Mouse (Mus musculus): ENCODE results near the gene Gpr18.

Gpr18 gene

DNA sequence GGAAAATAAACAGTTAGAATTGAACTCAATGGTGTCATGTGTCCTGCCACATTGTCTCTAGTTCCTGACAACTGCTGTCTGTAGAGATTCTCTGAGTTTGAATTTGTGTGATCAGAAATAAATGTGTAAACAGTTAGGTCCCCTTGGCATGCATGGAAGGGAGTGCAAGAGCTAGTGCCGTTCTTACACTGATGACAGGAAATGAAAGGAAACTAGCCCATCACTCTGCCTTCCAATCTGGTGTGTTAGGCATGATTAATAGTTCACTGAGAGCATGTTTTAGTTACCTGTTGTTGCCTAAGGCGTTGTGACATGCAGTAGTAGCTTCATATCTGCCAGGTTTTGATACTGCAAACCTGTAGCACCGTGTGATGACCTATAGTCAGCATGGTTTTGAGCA, 32.4 kb upstream of the Gpr18 start:
- no peak for DNase-seq

DNA sequence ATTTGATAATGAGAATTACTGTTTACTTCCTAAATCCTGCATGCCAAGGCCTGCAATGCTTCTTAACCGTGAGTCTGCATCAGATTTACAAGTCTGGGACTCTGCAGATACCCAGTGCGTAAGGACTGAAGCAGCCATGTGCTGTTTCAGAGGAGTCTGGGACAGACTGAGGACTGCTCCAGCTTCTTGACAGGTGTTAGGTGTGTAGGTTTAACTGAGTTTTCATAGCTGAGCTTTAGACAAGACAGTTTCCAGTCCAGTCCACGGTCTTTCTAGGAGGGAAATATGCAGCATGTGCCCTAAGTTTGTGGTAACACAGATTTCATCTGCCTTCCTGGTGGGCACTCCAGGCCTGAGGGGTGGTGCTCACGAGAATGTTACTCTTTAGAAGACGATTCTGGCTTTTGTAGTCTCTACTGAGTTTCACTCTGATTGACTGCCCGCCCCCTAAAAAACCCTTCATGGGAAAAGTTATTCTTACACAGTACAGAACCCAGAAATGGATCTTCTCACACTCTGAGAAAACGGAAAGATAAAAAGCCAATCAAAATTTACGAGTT, 31.7 kb upstream of the Gpr18 start:
- no peak for DNase-seq

DNA sequence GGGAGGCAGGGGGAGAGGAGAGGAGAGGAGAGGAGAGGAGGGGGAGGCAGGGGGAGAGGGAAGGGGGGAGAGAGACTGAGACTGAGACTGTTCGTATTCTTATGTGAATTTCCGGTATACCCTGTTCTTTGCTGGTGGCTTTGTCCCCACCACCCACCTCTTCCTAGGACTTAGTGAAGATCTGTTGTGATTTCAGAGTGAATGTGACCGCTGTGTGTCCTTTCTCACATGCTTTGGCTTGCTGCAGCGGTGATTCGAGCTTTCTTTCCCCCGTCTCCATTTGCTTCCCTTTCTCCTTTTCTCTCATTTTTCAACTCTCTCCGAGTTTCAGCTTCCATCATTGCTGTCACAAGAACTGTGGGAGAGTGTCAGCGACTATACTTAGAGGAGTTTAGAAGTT, 31.1 kb upstream of the Gpr18 start:
- DNase-seq: no peak

DNA sequence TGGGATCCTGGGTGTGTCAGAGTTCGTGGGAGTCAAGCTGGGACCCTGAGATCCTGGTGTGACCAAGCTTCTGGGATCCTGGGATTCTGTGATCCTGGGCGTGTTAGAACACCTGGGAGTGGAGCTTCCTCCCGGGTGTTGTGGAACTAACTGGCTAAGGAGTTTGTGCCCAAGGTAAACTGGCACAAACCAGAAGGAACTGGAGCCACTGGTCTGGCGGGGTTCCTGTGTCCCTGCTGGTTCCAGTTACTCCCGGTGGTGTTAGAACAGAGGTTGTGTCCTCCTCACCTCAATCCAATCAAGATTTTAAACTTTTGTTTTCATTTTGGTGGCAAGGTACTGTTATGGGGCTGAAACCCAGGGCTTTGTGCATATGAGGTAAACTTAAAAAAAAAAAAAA, 30.6 kb upstream of the Gpr18 start:
- no peak for DNase-seq

DNA sequence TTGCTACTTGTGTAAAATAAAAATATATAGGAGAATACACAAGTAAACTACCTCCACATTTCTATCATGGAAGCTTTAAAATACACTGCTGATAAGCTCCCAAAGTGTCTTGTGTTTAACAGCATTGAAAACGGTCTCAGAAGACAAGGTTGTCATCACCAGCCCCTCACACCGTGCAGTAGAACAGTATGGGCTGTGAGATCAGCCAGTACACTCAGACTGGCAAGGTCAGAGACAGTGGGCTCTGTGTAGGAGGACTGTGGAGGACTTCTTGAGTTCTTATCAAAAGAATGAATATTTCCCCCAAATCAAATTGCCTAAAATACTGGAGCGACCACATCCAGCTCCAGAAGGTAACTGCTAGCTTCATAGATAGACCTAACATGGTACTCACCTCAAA, 24.0 kb upstream of the Gpr18 start:
- DNase-seq: no peak

DNA sequence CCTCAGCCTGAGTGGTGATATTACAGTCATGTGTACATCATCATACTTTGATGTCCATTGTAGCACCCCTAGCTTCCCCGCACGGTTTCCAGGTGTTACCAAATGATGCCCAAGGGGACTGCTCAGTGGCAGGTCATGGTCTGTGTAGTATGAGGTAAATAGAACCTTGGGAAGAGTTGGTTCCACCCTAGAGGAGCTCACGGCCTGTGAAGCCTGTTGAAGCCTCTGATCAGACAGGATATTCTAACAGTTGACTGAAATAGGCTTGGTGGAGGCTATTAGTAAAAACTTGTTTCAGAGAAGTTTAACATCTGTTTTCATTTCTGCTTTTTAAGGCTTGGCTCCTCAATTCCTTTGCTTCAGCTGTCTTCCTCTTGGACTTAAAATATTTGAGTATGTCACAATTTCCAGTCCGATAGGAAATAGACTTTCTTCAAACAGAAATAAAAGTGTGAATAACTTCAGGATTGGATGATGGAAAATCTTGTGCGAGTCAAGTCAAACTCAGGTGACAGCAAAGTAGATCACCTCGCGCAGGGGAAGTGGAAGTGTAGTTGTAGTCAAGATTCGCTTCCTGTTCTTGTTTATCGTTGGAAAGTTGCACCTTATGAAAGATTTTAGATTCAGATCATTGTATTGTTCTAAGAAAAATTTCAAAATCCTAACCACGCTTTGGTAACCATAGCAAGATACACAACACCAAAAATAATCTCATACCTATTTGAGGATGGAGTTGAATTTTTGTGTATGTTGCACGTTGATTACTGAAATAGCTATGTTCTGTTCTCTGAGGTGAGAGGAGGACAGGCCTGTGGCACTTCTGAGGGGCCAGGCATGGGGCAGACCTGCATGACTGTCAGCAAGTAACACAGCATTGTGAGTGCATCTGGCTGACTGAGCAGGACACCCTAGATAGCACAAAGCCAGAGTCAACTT, 22.9 kb upstream of the Gpr18 start:
- peak; percentile 37 for DNase-seq

DNA sequence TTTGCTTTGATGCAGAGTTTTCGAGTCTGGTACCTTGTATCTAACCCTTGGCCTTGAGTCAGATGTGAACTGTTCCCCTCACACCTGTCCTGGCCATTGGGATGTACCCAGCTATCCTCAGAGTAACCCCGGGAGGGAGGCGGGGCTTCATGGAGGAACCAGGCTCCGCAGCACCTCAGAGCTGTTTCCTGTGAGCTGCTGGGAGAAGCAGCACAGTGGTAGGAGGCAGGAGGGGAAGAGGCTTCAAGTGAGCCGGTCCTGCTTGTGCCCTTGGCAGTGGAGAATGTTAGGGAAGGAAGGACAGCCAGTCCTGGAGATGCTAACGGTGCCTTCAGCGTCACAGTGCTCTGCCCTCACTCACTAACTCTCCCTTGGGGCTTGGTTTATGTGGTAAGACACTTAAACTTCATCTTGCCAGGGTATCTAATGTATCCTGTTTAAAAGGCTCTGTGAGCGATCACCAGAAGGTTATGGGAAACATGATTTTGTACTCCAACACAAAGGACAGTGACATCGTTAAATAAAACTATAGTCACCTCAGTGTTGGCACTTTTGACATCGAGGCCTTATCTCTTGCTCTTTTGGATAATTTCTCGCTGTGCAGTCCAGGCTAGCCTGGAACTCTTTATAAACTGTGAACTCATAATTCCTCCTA, 22.1 kb upstream of the Gpr18 start:
- peak; percentile 42 for DNase-seq

DNA sequence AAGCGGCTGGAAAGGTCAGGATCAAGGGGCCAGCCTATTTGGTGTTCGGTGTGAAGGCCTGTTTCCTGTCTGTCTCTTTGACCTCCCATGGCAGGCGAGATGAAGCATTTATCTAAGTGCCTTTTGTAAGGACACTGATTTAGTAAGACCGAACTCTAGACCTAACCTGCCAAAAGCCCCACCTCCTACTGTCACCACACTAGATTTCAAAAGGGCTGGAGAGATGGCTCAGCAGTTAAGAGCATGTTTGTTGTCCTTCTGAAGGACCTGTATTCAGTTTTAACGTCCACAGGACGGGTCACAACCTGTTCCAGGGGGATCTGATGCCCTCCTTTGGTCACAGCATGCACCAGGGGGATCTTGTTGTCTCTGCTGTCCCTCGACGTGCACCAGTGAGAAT, 21.3 kb upstream of the Gpr18 start:
- DNase-seq: no peak

DNA sequence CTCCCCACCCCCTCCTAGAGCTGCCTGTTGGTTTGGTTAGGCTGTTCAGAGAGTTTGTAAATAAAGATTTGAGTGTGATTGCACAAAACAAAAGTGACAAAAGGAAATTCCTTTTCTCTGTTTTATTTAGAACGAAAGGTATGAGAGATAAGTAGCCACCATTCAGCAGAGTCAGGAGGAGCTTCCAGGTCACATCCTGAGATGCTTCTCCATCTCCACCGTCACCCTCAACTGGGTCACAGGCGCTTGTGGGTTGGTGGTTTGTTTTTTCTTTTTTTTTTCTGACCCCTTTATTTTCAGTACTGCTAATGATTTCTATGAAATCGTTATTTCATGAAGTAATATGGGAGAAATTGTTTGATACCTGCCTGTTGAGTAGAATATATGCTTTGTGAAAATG, 20.8 kb upstream of the Gpr18 start:
- DNase-seq: no peak

DNA sequence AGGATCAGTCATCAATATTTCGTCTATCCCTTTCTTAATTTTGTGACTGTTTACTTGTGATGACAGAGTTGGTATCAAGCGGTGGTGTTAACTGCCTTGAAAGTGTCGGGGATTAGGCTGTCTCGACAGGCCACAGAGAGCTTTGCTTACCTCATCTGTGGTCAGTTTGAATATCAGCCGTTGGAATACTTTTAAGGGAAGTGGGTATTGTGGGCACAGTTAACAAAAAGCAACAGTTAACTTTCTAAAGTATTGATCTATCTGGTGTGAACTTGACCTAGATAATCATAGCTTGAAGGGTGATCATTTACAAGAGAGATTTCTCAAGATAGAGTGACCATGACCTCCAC, 19.0 kb upstream of the Gpr18 start:
- DNase-seq: no peak

DNA sequence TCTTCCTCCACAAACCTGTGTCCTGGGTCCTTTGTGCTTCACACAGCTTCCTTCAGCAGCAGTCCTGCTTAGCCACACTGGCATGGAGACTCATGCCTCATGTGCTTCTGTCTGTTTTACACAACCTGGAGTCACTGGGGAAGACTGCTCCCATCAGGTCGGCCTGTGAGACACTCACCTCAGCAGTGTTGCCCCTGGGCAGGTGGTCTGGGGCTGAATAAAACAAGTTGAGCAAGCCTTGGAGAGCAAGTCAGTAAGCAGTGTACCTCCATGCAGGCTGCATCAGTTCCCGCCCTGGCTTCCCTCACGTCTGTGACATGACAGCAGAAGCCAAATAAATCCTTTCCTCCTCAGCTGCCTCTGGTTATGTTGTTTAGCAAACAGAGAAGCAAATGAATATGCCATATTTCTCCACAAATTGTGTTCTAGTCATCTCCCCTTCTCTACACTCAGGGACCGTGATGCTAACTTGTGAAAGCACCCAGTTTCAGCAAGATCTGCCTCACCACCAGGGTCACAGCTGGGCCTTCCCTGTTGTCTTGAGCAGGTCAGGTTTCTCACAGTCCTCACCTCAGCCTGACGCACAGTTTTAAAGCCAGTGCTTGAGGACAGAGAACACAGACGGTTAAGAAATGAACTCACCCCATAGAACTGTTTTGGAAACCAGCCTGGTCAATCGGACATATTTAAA, 18.5 kb upstream of the Gpr18 start:
- DNase-seq: no peak

DNA sequence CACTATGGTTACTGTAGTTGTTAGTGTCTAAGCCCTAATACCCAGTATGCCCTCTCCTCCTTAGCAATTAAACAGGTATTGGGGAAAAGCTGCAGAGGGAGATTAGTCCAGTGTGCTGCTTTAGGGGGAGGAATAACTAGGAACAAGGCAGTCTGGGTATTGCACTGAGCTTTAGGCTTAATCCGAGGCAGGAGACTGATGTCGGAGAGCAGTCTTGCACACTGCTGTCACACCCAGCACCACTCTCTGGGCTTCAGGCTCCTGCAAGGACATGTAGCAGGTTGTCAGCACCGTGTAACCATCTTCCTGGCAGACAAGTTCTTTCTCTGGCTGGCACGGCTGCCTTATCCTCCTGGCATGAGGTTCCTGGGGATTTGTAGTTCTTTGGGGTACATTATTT, 16.6 kb upstream of the Gpr18 start:
- DNase-seq: no peak

DNA sequence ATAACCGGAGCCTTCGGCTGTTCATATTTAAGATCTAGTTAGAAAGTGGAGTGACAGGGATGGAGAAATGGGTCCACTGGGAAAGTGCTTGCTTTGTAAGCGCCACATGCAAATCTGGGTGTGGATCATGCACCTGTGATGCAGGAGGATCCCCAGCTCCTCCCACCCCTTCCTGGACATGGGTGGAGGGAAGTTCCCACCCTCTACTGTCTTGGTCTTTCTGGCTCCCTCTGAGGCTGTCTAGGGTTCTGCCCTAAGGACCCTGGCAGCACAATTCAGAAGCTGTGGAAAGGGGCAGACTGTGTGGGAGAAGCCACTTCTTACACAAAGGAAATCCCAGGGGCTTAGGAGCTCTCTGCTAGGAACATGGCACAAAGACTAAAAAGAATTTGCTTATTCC, 16.0 kb upstream of the Gpr18 start:
- peak; percentile 32 for DNase-seq

DNA sequence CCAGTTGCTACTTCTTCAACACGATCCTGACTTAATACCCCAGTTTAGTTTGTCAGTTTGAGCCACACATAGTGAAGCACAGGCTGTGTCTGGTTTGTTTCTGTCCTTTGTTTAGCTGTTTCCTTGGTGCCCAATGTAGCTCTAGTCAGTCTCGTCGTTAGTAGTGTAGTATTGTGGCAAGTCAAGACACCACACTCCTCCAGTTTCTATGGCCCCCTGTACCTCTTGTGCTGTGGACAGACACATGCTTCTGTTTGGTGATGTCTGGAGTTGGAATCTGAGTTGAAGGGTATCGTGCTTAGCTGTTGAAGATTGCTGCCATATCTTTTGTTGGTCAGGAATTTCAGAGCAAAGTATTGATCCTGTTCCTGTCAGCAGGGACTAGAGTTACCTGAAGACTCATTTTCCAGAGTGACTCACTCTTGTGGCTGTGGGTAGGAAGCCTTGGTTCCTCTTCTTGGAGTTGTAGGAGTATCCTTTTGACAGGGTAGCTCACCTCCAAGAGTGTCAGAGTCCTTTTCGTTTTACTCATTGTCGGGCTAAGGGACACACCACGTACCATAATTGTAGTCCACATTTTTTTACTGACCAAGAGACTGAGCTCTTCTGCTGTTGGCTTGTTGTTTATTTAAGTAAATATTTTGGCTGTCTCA, 15.3 kb upstream of the Gpr18 start:
- no peak for DNase-seq

DNA sequence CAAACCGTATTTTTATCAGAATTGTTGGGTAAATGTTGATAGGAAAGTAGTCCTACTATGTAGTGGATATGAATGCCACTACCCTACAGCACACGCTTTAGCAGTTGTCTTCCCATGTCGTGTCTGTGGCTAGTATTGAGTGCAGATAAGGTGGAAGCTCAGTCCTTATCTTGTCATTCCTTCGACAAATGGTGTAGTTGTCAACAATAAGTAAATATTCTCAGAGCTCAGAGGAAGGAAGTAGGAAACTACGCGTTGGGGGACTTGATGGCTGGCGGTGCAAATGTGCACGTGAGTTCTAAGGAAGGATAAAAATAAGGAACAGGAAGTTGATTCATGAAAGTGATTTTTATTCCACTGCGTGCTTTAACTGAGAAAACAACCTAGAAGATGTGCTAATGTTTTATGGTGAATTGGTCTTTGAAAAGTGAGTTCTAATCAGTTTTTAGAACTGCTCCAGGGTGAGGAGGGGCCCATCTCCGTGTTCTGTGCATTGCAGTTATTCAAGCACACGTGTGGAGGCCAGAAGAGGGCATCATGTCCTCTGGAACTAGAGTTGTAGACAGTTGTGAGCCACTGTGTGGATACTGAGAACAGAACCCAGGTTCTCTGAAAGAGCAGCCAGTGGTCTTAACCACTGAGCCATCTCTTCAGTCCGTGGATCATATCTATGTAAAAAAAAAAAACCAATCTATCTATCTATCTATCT, 13.8 kb upstream of the Gpr18 start:
- DNase-seq: no peak

DNA sequence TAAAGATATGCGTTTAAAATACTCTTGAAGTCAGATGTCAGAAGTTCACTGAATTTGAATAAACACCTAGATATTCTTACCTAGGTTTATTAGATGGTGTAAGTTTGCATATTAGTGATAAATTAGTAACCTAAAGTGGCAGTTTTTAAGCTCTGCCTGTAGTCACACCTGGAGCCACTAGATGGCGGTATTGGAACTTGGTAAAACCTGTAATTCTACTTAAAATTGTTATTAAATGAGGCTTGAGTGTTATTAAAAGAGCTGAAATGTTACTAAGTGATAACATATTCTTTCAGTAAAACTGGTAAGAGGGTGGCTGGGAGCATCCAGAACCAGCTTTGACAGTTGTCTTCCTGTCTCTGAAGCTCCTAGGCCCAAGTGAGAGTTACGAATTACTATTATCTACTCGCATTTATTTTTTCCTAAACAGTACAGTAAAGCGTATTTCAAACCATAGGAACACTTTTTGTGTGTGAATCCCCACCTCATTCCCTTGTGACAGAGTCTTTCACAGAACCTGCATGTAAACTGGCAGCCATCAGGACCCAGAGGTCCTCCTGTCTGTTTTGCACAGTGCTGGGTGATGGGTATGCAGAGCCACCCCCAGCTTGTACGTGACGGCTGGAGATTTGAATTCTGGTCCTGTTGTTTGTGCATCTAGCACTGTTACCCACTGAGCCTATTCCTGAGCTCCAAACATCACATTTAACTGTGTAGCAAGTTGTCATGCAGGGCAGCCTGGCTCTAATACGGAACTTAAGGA, 13.0 kb upstream of the Gpr18 start:
- DNase-seq: peak; percentile 70

DNA sequence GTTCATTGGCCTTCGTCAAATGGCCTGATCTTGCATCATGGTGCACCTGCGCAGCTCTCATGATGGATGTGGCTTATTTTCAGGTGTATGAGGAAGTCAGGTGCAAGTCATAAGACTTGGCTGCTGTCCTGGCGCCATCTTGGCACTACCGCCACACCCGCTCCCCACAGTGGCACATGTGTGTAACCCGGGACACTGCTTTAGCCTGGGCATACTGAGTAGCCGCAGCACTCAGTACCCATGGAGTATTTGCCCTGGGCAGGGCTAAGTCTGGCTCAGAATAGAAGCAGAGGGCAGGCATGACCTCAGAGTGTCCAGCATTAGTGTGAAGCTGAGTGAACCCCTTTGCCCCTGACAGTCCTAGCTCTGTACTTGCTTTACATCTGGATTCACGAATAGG, 11.9 kb upstream of the Gpr18 start:
- DNase-seq: no peak

DNA sequence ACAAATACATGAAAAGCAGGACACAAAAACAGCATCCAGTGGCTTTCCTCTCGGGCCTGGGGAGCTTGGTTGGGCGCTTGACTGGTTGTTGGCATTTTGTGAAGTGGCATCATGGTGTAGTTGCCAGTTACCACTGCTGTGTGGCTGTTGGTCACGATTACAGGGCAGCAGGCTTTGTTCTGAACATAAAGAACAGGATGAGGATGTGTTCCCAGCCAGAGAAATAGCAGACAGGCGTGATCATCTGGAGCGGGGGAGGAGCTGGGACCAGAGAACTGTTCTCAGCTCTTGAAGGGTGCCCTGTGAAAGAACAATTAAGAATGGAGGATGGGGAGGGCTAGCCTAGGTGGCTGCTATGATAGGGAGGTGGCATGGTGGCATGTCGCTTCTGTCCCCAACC, 11.3 kb upstream of the Gpr18 start:
- DNase-seq: no peak

DNA sequence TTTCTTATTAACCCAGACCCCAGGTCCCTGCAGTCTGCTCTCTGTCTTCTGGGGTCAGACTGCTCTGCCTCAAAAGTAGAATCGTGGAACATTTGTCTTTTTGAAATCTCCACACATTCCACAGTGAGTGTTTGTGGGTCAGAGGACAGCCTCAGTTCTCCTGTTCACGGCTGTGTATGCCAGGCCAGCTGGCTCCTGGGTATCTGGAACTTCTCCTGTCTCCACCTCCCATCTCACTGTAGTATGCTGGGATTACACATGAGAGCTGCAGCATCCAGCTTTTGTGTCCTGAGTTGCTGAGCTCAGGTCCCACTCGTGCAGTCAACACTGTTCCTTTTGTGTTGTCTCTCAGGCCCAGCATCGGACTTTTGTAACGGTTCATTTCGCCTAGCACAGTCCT, 9.3 kb upstream of the Gpr18 start:
- no peak for DNase-seq

DNA sequence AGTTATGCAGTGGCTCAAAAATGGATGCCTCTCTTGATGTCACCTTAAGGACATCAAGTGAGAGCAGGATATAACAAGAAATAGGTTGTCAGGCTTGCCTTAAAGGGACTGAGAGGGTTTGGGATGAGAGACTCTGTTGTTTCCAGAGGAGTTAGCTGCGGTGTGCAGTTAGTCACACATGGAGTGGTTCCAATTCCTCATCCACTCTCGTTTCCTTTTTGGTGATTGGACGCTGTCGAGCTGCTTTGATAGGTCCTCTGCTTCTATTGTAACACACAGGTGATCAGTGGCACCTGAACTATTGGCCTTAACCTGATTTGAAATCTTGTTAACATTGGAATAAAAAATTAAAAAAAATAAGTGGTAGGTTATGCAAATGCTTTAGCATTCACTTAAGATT, 7.2 kb upstream of the Gpr18 start:
- no peak for DNase-seq

DNA sequence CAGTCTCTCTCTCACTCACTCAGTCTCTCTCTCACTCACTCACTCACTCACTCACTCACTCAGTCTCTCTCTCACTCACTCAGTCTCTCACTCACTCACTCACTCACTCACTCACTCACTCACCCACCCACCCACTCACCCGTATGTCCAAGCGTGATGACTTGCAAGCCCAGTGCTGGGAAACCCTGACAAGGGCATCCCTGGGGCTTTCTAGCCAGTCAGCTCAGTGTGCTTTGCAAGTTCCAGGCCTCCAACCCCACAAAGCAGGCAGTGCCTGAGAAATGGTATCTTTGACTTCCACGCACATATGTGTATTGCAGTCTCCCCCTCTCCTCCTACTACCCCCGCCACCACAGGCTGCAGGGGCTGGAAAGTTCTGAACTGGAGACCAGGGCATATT, 6.4 kb upstream of the Gpr18 start:
- DNase-seq: no peak
